Mouse (Mus musculus) hindbrain, postnatal 0 days (tissue): ENCODE measurements at regions not wholly inside any gene's neighbourhood (a gene's known extent, or its start where the extent isn't known, plus 50 kb on each side); places are given as distances from the start of the nearest gene placed in this dataset.

ENCODE experiments used
- ATAC-seq: fragments of 200-750 bp; cut with Nextera tagmentation; 2 replicates; pipeline ENCODE4 v1.8.0; 2017; ENCODE audit warnings: mild to moderate bottlenecking, moderate TSS enrichment, moderate library complexity
- DNase-seq: peaks from one replicate; pipeline ENCODE4 v3.0.0-alpha.2; 2015; ENCODE audit warnings: low spot score
- H3K27ac ChIP-seq: fragments of 300-500 bp; sonication (generic); 2 replicates; pipeline ENCODE4 v1.5.1; 2014; ENCODE audit warnings: mild to moderate bottlenecking
- H3K27me3 ChIP-seq: fragments of 300-500 bp; sonication (generic); 2 replicates; pipeline ENCODE4 v1.6.1; 2014; ENCODE audit warnings: low read length, mixed read lengths; ENCODE audit not compliant: insufficient read depth
- H3K36me3 ChIP-seq: fragments of 300-500 bp; sonication (generic); 2 replicates; pipeline ENCODE4 v1.6.1; 2014; ENCODE audit warnings: low read length, mixed read lengths; ENCODE audit not compliant: insufficient read depth
- H3K4me1 ChIP-seq: fragments of 300-500 bp; sonication (generic); 2 replicates; pipeline ENCODE4 v1.6.1; 2014; ENCODE audit warnings: antibody characterized with exemption, low read length, mixed read lengths; ENCODE audit not compliant: insufficient read depth
- H3K4me2 ChIP-seq: fragments of 300-500 bp; sonication (generic); 2 replicates; pipeline ENCODE4 v1.6.1; 2014; ENCODE audit warnings: low read depth, mild to moderate bottlenecking, low read length, moderate library complexity, mixed read lengths
- H3K4me3 ChIP-seq: fragments of 300-500 bp; sonication (generic); 2 replicates; pipeline ENCODE4 v1.5.1; 2014; ENCODE audit warnings: low read length
- H3K9ac ChIP-seq: fragments of 300-500 bp; sonication (generic); replicated peaks from 2 replicates; pipeline ENCODE4 v1.6.1; 2014; ENCODE audit warnings: mild to moderate bottlenecking, low read length, moderate library complexity, mixed read lengths
- H3K9me3 ChIP-seq: fragments of 300-500 bp; sonication (generic); 2 replicates; pipeline ENCODE4 v1.6.1; 2016; ENCODE audit warnings: low read length, mixed read lengths
- CTCF ChIP-seq: IDR thresholded peaks from 2 replicates; pipeline ENCODE4 v1.5.1; 2016; ENCODE audit warnings: antibody characterized with exemption, control low read depth, low read depth
- WGBS: fragments of 180-500 bp; shearing (Covaris S2); extraction: QIAGEN DNeasy Blood & Tissue Kit; methylation state at CpG from one replicate; pipeline ENCODE4 v1.1.7; 2014; 5-methylcytosine and 5-hydroxymethylcytosine counted together

GRCm38 (mm10) chr17:53250570-53251265 is 212.4 kb downstream of the Efhb start:
- DNase-seq: no peak
- no peak for ATAC-seq
- Histone ChIP-seq H3K4me2 (no peak overlapping the region), H3K4me1 (no peaks in the 10 kb centered on the region), H3K27me3 (no peaks in the 10 kb centered on the region), H3K4me3 (no peak overlapping the region), H3K36me3 (no peaks in the 10 kb centered on the region), H3K27ac (no peak overlapping the region), H3K9ac (no peak overlapping the region), H3K9me3 (no peaks in the 10 kb centered on the region)
- WGBS: 88% methylated on average over 5 of the region's 5 CpGs
- no peak for TF ChIP-seq CTCF

- H3K9ac ChIP-seq: no peak overlapping the region
- 43% methylated on average over 2 of the region's 2 CpGs for WGBS
- TF ChIP-seq CTCF: no peak
- H3K27ac ChIP-seq: no peak overlapping the region
- no peaks in the 10 kb centered on the region for H3K27me3 ChIP-seq
- no peak overlapping the region for H3K4me2 ChIP-seq
- no peaks in the 10 kb centered on the region for H3K36me3 ChIP-seq
- no peaks in the 10 kb centered on the region for H3K9me3 ChIP-seq
- no peak overlapping the region for H3K4me3 ChIP-seq
- ATAC-seq (peak; percentile 53; the same call in 1 of the 2 replicates), DNase-seq (peak; percentile 34)
- H3K4me1 ChIP-seq: no peaks in the 10 kb centered on the region
These were observed 214.6 kb downstream of the Efhb start for GRCm38 (mm10) chr17:53248501-53248900.

- Histone ChIP-seq H3K9me3 (no peaks in the 10 kb centered on the region), H3K27me3 (no peaks in the 10 kb centered on the region), H3K4me1 (no peaks in the 10 kb centered on the region), H3K4me3 (no peak overlapping the region), H3K27ac (no peak overlapping the region; the same call in 1 of the 2 replicates), H3K9ac (no peak overlapping the region), H3K36me3 (no peaks in the 10 kb centered on the region), H3K4me2 (no peak overlapping the region)
- DNase-seq: peak; percentile 5
- 55% methylated on average over 3 of the region's 3 CpGs for WGBS
- TF ChIP-seq CTCF: no peak
- ATAC-seq: peak; percentile 47; the same call in 1 of the 2 replicates
These were observed 215.4 kb downstream of the Efhb start for GRCm38 (mm10) chr17:53247593-53248236.

- H3K4me2 ChIP-seq: no peak overlapping the region
- H3K27ac ChIP-seq: no peak overlapping the region
- DNase-seq (no peak), ATAC-seq (no peak)
- no peak overlapping the region for H3K9ac ChIP-seq
- H3K9me3 ChIP-seq: no peaks in the 10 kb centered on the region
- no peaks in the 10 kb centered on the region for H3K36me3 ChIP-seq
- no peaks in the 10 kb centered on the region for H3K27me3 ChIP-seq
- H3K4me3 ChIP-seq: no peak overlapping the region
- no peak for TF ChIP-seq CTCF
- no peaks in the 10 kb centered on the region for H3K4me1 ChIP-seq
These were observed 252.7 kb downstream of the Efhb start for GRCm38 (mm10) chr17:53210416-53210772.

- 18% methylated on average over 7 of the region's 7 CpGs for WGBS
- Histone ChIP-seq H3K27me3 (no peaks in the 10 kb centered on the region), H3K27ac (no peak overlapping the region), H3K36me3 (no peaks in the 10 kb centered on the region), H3K9ac (no peak overlapping the region), H3K4me2 (no peak overlapping the region), H3K9me3 (no peaks in the 10 kb centered on the region), H3K4me1 (no peaks in the 10 kb centered on the region), H3K4me3 (no peak overlapping the region)
- no peak for DNase-seq
- TF ChIP-seq CTCF: no peak
- no peak for ATAC-seq
These were observed 253.3 kb downstream of the Efhb start for GRCm38 (mm10) chr17:53209720-53210415.
